Mouse (Mus musculus) midbrain, embryonic 12.5 days (tissue): ENCODE data around the gene Gm13285. TPM values are rescaled to one million over a fixed set of nuclear protein-coding genes. Genes with fewer than 3 reads are reported as not detected.
A peak's percentile ranks its signal among the peaks of the same experiment; 100 is the strongest.
"Not testable (repeated sequence)": the region's sequence is repeated elsewhere in the genome, so short reads cannot be mapped to it uniquely, and the experiment has no call there.

Experiments
- ATAC-seq: fragments of 200-750 bp; cut with Nextera tagmentation; 2 replicates; pipeline ENCODE4 v1.8.0; 2017; ENCODE audit warnings: low read depth, moderate TSS enrichment, moderate library complexity; ENCODE audit not compliant: low FRiP score
- H3K27ac ChIP-seq: fragments of 300-500 bp; sonication (generic); replicated peaks from 2 replicates; pipeline ENCODE4 v1.5.1; 2016; ENCODE audit warnings: mild to moderate bottlenecking
- H3K27me3 ChIP-seq: fragments of 300-500 bp; sonication (generic); 2 replicates; pipeline ENCODE4 v1.6.1; 2016; ENCODE audit warnings: mild to moderate bottlenecking
- H3K36me3 ChIP-seq: fragments of 300-500 bp; sonication (generic); 2 replicates; pipeline ENCODE4 v1.6.1; 2016
- H3K4me1 ChIP-seq: fragments of 300-500 bp; sonication (generic); 2 replicates; pipeline ENCODE4 v1.6.1; 2016
- H3K4me2 ChIP-seq: fragments of 300-500 bp; sonication (generic); replicated peaks from 2 replicates; pipeline ENCODE4 v1.6.1; 2016; ENCODE audit warnings: mild to moderate bottlenecking, moderate library complexity
- H3K4me3 ChIP-seq: fragments of 300-500 bp; sonication (generic); 2 replicates; pipeline ENCODE4 v1.5.1; 2016; ENCODE audit warnings: mild to moderate bottlenecking
- H3K9ac ChIP-seq: fragments of 300-500 bp; sonication (generic); replicated peaks from 2 replicates; pipeline ENCODE4 v1.6.1; 2016; ENCODE audit warnings: mild to moderate bottlenecking, moderate library complexity
- H3K9me3 ChIP-seq: fragments of 300-500 bp; sonication (generic); 2 replicates; pipeline ENCODE4 v1.6.1; 2016; ENCODE audit warnings: mild to moderate bottlenecking
- WGBS: fragments of 180-500 bp; shearing (Covaris S2); methylation state at CpG from one replicate; pipeline ENCODE4 v1.1.7; 2016; 5-methylcytosine and 5-hydroxymethylcytosine counted together
- polyA plus RNA-seq: library from polyadenylated mRNA; unstranded; fragments of >200 nt; fragmentation: Nextera tagmentation; extraction: Ambion mirVana; gene quantifications from 2 replicates; pipeline ENCODE4 v1.2.1, GENCODE M21; 2016

Gm13285 gene
- polyA plus RNA-seq, 1 experiment from 2014 or later = 0.83 TPM

- not testable (repeated sequence) for H3K9ac ChIP-seq, H3K36me3 ChIP-seq, H3K9me3 ChIP-seq, H3K27ac ChIP-seq, H3K4me1 ChIP-seq, ATAC-seq
- 1% methylated on average over 13 of the region's 34 CpGs for WGBS
- peaks cover 10% of the 10 kb centered on the region for H3K27me3 ChIP-seq
- peak overlapping the region; percentile 38 for H3K4me2 ChIP-seq
- H3K4me3 ChIP-seq = peak overlapping the region; percentile 24; the same call in 1 of the 2 replicates
Observed at GRCm38 (mm10) chr4:88805761-88806160, 6.3 kb downstream of the Gm13285 start.

GRCm38 (mm10) chr4:88815928-88816327, 16.5 kb downstream of the Gm13285 start, which contains the start of gene Ifna7:
Gene Ifna7, plus strand, starts transcription at chr4:88816228.
- Histone ChIP-seq H3K4me2 (no peak within 1 kb of the TSS), H3K4me3 (no peak within 1 kb of the TSS), H3K27ac (no peak within 1 kb of the TSS), H3K36me3 (no peaks in the 10 kb centered on the region), H3K27me3 (peaks cover 1% of the 10 kb centered on the region; the same call in 1 of the 2 replicates), H3K9me3 (no peaks in the 10 kb centered on the region), H3K4me1 (no peaks in the 10 kb centered on the region), H3K9ac (no peak within 1 kb of the TSS)
- ATAC-seq = no peak
- 62% methylated on average over 3 of the region's 3 CpGs for WGBS

GRCm38 (mm10) chr4:88819659-88820058, 20.2 kb downstream of the Gm13285 start, which contains the start of gene Ifna11:
Gene Ifna11, plus strand, starts transcription at chr4:88819959.
- H3K9me3 ChIP-seq = no peaks in the 10 kb centered on the region
- H3K4me2 ChIP-seq = no peak within 1 kb of the TSS
- H3K27ac ChIP-seq = no peak within 1 kb of the TSS
- H3K36me3 ChIP-seq = no peaks in the 10 kb centered on the region
- no peaks in the 10 kb centered on the region for H3K27me3 ChIP-seq
- 100% methylated on average over 1 of the region's 1 CpGs for WGBS
- no peak within 1 kb of the TSS for H3K4me3 ChIP-seq
- H3K9ac ChIP-seq = no peak within 1 kb of the TSS
- no peaks in the 10 kb centered on the region for H3K4me1 ChIP-seq
- no peak for ATAC-seq

DNA sequence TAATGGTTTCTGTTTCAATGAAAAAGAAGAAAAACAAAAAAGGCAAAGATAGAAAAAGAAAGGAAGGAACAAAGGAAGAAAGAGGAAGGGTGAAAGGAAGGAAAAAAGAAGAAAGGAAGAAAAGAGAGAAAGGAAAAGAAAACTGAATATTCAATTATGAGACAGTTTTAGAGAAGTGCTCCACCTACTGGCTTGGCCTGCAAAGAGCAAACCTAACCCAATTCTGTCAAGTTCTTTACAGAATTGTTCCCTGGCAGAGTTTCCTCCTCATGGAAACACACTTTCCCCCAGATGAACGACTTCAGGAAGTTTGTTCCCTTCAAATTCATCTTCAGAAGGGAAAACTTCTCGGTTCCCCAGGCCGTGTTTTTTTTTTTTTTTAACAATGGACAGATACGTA, 23.5 kb downstream of the Gm13285 start:
- no peak overlapping the region for H3K9ac ChIP-seq
- no peak overlapping the region for H3K27ac ChIP-seq
- no peaks in the 10 kb centered on the region for H3K9me3 ChIP-seq
- H3K36me3 ChIP-seq = no peaks in the 10 kb centered on the region
- H3K4me1 ChIP-seq = no peaks in the 10 kb centered on the region
- H3K4me3 ChIP-seq = no peak overlapping the region
- no peaks in the 10 kb centered on the region for H3K27me3 ChIP-seq
- WGBS = 23% methylated on average over 4 of the region's 4 CpGs
- no peak overlapping the region for H3K4me2 ChIP-seq
- ATAC-seq = no peak

- not testable (repeated sequence) for H3K27me3 ChIP-seq, H3K27ac ChIP-seq, H3K4me2 ChIP-seq, ATAC-seq, H3K4me1 ChIP-seq, H3K36me3 ChIP-seq, H3K9me3 ChIP-seq, H3K4me3 ChIP-seq, H3K9ac ChIP-seq
Observed at GRCm38 (mm10) chr4:88827116-88827515, 27.7 kb downstream of the Gm13285 start, which contains the start of gene Ifna6. Gene Ifna6, plus strand, starts transcription at chr4:88827416.

GRCm38 (mm10) chr4:88830523-88830922, 31.1 kb downstream of the Gm13285 start:
- Histone ChIP-seq H3K4me1 (no peaks in the 10 kb centered on the region), H3K36me3 (no peaks in the 10 kb centered on the region), H3K4me3 (no peak overlapping the region), H3K4me2 (no peak overlapping the region), H3K9me3 (no peaks in the 10 kb centered on the region), H3K27ac (no peak overlapping the region), H3K9ac (no peak overlapping the region), H3K27me3 (no peaks in the 10 kb centered on the region)
- ATAC-seq = no peak
- WGBS = 25% methylated on average over 4 of the region's 4 CpGs

DNA sequence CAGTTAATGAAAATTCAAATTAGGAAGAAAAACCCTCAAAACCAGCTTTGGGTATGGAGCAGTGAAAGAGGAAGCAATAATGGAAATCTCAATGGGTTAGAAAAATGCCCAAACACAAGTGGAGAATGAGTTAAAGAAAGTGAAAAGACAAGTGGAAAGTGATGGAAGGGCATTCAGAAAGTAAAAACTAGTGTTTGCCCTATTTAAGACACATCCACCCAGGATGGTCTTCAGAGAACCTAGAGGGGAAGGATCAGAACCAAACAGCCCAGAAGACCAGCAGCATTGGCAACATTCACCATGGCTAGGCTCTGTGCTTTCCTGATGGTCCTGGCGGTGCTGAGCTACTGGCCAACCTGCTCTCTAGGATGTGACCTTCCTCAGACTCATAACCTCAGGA, 35.8 kb downstream of the Gm13285 start, which contains the start of gene Ifna5:
Gene Ifna5, plus strand, starts transcription at position 301 of the 400 bp plus-strand sequence.
- H3K4me2 ChIP-seq, H3K9me3 ChIP-seq, H3K27ac ChIP-seq, H3K9ac ChIP-seq, H3K36me3 ChIP-seq, H3K27me3 ChIP-seq, H3K4me3 ChIP-seq, ATAC-seq, H3K4me1 ChIP-seq: not testable (repeated sequence)
- 75% methylated on average over 1 of the region's 1 CpGs for WGBS

DNA sequence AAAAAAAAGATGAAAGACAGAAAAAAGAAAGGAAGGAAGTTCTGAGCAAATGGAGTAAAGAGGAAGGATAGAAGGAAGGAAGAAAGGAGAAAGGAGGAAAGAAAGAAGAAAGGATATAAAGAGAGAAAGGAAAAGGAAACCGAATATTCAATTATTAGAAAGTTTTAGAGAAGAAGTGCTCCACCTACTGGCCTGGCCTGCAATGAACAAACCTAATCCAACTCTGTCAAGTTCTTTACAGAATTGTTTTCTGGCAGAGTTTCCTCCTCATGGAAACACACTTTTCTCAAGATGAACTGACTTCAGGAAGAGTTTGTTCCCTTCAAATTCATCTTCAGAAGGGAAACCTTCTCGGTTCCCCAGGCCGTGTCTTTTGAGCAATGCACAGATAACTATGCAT, 39.4 kb downstream of the Gm13285 start:
- no peaks in the 10 kb centered on the region for H3K4me1 ChIP-seq
- no peak overlapping the region for H3K27ac ChIP-seq
- H3K4me3 ChIP-seq = no peak overlapping the region
- ATAC-seq = no peak
- no peaks in the 10 kb centered on the region for H3K9me3 ChIP-seq
- H3K36me3 ChIP-seq = no peaks in the 10 kb centered on the region
- H3K4me2 ChIP-seq = no peak overlapping the region
- H3K9ac ChIP-seq = no peak overlapping the region
- WGBS = 41% methylated on average over 3 of the region's 3 CpGs
- H3K27me3 ChIP-seq = no peaks in the 10 kb centered on the region

- H3K4me2 ChIP-seq = no peak overlapping the region
- no peaks in the 10 kb centered on the region for H3K4me1 ChIP-seq
- ATAC-seq = no peak
- H3K9ac ChIP-seq = no peak overlapping the region
- H3K36me3 ChIP-seq = no peaks in the 10 kb centered on the region
- H3K9me3 ChIP-seq = no peaks in the 10 kb centered on the region
- H3K27ac ChIP-seq = no peak overlapping the region
- H3K27me3 ChIP-seq = no peaks in the 10 kb centered on the region
- no peak overlapping the region for H3K4me3 ChIP-seq
- 83% methylated on average over 3 of the region's 3 CpGs for WGBS
Observed at GRCm38 (mm10) chr4:88840058-88840457, 40.6 kb downstream of the Gm13285 start.

- Histone ChIP-seq H3K4me3 (no peak within 1 kb of the TSS), H3K27ac (no peak within 1 kb of the TSS), H3K36me3 (no peaks in the 10 kb centered on the region), H3K9me3 (no peaks in the 10 kb centered on the region), H3K4me2 (no peak within 1 kb of the TSS), H3K9ac (no peak within 1 kb of the TSS), H3K4me1 (no peaks in the 10 kb centered on the region), H3K27me3 (no peaks in the 10 kb centered on the region)
- WGBS = 38% methylated on average over 2 of the region's 2 CpGs
- ATAC-seq = no peak
Observed at GRCm38 (mm10) chr4:88841438-88841911, 42.0 kb downstream of the Gm13285 start, which contains the start of gene Ifna4. Gene Ifna4, plus strand, starts transcription at chr4:88841861.

DNA sequence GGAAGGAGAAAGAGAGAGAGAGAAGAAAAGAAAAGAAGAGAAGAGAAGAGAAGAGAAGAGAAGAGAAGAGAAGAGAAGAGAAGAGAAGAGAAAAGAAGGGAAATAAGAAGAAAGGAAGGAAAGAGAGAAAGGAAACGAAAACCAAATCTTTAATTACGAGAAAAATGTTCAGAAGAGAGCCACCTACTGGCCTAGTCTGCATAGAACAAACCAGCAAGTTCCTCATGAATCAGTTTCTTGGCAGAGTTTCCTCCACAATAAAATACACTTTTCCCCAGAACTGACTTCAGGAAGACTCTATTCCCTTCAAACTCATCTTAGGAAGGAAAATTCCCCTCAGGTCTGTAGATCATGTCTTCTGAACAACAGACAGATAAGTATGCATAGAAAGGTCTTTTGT, 45.9 kb downstream of the Gm13285 start:
- no peaks in the 10 kb centered on the region for H3K4me1 ChIP-seq
- H3K36me3 ChIP-seq = no peaks in the 10 kb centered on the region
- WGBS = 61% methylated on average over 2 of the region's 2 CpGs
- H3K27ac ChIP-seq = no peak overlapping the region
- no peak overlapping the region; the same call in 1 of the 2 replicates for H3K4me2 ChIP-seq
- no peaks in the 10 kb centered on the region for H3K9me3 ChIP-seq
- H3K4me3 ChIP-seq = no peak overlapping the region
- ATAC-seq = no peak
- no peak overlapping the region for H3K9ac ChIP-seq
- H3K27me3 ChIP-seq = no peaks in the 10 kb centered on the region

- ATAC-seq = no peak
- H3K27me3 ChIP-seq = no peaks in the 10 kb centered on the region
- H3K36me3 ChIP-seq = no peaks in the 10 kb centered on the region
- H3K4me2 ChIP-seq = no peak within 1 kb of the TSS
- 78% methylated on average over 1 of the region's 1 CpGs for WGBS
- peaks cover 8% of the 10 kb centered on the region; the same call in 1 of the 2 replicates for H3K4me1 ChIP-seq
- H3K4me3 ChIP-seq = no peak within 1 kb of the TSS
- H3K9me3 ChIP-seq = no peaks in the 10 kb centered on the region
- H3K27ac ChIP-seq = no peak within 1 kb of the TSS
- no peak within 1 kb of the TSS for H3K9ac ChIP-seq
Observed at GRCm38 (mm10) chr4:88849698-88850097, 50.2 kb downstream of the Gm13285 start, which contains the start of gene Ifna1. Gene Ifna1, plus strand, starts transcription at chr4:88850087.
